Mouse (Mus musculus) hindbrain, embryonic 10.5 days (tissue): Measurements from ENCODE around the gene Dip2c. TPM values are rescaled to one million over a fixed set of nuclear protein-coding genes. Genes with fewer than 3 reads are reported as not detected.

Experiments used
- DNase-seq: peaks from one replicate; pipeline ENCODE4 v3.0.0-alpha.2; 2017; ENCODE audit warnings: low spot score
- H3K27ac ChIP-seq: fragments of 300-500 bp; sonication (generic); 2 replicates; pipeline ENCODE4 v1.5.1; 2016; ENCODE audit warnings: mild to moderate bottlenecking, moderate library complexity
- H3K27me3 ChIP-seq: fragments of 300-500 bp; sonication (generic); 2 replicates; pipeline ENCODE4 v1.6.1; 2016; ENCODE audit warnings: mild to moderate bottlenecking; ENCODE audit not compliant: poor library complexity, insufficient read depth, severe bottlenecking
- H3K36me3 ChIP-seq: fragments of 300-500 bp; sonication (generic); 2 replicates; pipeline ENCODE4 v1.6.1; 2016; ENCODE audit warnings: mild to moderate bottlenecking, moderate library complexity
- H3K4me1 ChIP-seq: fragments of 300-500 bp; sonication (generic); replicated peaks from 2 replicates; pipeline ENCODE4 v1.6.1; 2016; ENCODE audit warnings: mild to moderate bottlenecking
- H3K4me3 ChIP-seq: fragments of 300-500 bp; sonication (generic); 2 replicates; pipeline ENCODE4 v1.5.1; 2016; ENCODE audit warnings: mild to moderate bottlenecking, moderate library complexity
- H3K9me3 ChIP-seq: fragments of 300-500 bp; sonication (generic); 2 replicates; pipeline ENCODE4 v1.6.1; 2016; ENCODE audit warnings: mild to moderate bottlenecking, moderate library complexity
- WGBS: fragments of 180-500 bp; shearing (Covaris S2); methylation state at CpG from one replicate; pipeline ENCODE4 v1.1.7; 2016; 5-methylcytosine and 5-hydroxymethylcytosine counted together
- polyA plus RNA-seq: library from polyadenylated mRNA; unstranded; fragments of >200 nt; fragmentation: Nextera tagmentation; extraction: Ambion mirVana; gene quantifications from 2 replicates; pipeline ENCODE4 v1.2.1, GENCODE M21; 2016

Gene Dip2c
- polyA plus RNA-seq, 1 experiment from 2014 or later, result 5.8 TPM

DNA sequence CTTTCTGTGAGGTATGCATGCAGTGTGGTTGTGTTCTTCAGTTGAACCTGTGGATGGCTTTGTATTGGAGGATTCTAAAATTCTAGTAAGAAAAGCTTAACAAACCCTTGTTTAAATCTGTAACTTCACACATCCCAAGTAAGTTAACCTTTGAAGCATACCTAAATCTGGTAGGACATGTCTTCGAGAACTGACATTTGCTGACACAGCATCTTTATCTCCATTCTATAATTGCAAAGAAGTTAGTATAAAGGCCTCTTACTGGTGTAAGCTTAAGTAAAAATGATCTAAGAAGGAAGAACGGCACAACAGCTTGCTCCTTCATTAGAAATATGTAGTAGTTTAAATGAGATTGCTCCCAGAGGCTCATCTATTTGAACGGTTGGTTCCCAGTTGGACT, 71.1 kb downstream of the Dip2c start:
- Histone ChIP-seq H3K27me3 (no peaks in the 10 kb centered on the region), H3K36me3 (no peaks in the 10 kb centered on the region), H3K4me1 (no peaks in the 10 kb centered on the region), H3K9me3 (no peaks in the 10 kb centered on the region), H3K4me3 (no peak overlapping the region), H3K27ac (no peak overlapping the region)
- WGBS, result 91% methylated on average over 3 of the region's 3 CpGs
- no peak for DNase-seq

DNA sequence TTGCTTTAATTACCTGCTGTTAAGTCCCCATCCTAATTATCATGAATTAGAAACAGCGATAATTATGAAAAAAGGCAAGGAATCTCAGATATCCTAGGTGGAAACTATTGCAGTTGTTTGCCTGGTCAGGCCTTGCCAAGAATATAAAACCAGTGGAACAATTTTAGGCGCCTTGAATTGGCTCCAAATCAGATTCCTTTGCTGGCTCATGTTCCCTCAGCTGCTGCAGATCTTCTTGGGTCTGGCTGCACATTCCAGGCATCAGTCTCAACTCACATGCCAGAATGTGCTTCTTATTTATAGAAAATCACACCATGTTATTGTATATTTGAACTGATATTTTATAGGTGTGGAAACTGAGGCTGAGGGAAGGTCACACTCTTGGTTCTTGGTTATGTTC, 74.3 kb downstream of the Dip2c start:
- DNase-seq, result no peak
- Histone ChIP-seq H3K4me3 (no peak overlapping the region), H3K4me1 (peaks cover 12% of the 10 kb centered on the region), H3K36me3 (no peaks in the 10 kb centered on the region), H3K9me3 (no peaks in the 10 kb centered on the region), H3K27ac (no peak overlapping the region), H3K27me3 (no peaks in the 10 kb centered on the region)
- 86% methylated on average over 2 of the region's 2 CpGs for WGBS

DNA sequence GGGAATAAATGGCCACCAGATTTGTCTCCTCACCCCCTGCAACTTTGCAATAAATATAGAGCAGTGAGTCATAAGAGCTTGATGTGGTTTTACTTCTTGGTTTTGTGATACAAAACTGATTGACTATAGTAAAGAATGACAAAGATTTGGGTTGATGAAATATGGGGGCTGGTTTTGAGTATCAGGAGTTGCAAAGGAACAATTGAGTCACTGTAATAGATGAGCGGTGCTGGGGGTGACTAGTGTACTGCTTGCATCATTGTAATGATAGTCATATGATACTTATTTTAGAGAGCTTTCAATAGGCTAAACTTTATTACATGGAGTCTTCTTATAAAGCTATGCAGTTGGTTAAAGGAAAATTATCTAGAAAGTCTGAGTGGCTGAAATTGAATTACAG, 77.6 kb downstream of the Dip2c start:
- Histone ChIP-seq H3K27ac (no peak overlapping the region), H3K4me1 (peaks cover 12% of the 10 kb centered on the region), H3K9me3 (no peaks in the 10 kb centered on the region), H3K27me3 (no peaks in the 10 kb centered on the region), H3K4me3 (no peak overlapping the region), H3K36me3 (no peaks in the 10 kb centered on the region)
- no peak for DNase-seq
- WGBS, result 86% methylated on average over 1 of the region's 1 CpGs

DNA sequence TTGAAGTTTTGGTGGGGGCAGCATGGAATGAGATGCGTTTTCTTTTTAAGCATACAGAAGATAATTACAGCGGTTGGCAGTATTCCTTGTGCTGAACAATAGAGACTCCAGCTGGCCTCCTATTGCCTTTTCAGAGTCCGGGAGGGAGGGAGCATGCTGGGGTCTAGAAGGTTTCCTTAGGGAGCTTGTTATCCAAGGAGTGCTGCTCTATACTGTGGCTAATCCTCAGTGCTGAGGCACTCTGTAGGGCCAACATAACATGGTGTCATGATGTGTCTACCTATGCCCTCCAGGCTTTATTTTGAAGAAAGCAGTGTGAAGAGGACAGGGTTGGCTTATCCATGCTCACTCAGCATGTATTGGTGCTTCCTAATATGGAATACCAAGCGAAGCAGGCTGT, 79.0 kb downstream of the Dip2c start:
- Histone ChIP-seq H3K36me3 (no peaks in the 10 kb centered on the region), H3K9me3 (no peaks in the 10 kb centered on the region), H3K4me3 (no peak overlapping the region), H3K4me1 (peaks cover 12% of the 10 kb centered on the region), H3K27ac (peak overlapping the region; percentile 9; the same call in 1 of the 2 replicates), H3K27me3 (no peaks in the 10 kb centered on the region)
- 40% methylated on average over 4 of the region's 4 CpGs for WGBS
- peak; percentile 5 for DNase-seq

DNA sequence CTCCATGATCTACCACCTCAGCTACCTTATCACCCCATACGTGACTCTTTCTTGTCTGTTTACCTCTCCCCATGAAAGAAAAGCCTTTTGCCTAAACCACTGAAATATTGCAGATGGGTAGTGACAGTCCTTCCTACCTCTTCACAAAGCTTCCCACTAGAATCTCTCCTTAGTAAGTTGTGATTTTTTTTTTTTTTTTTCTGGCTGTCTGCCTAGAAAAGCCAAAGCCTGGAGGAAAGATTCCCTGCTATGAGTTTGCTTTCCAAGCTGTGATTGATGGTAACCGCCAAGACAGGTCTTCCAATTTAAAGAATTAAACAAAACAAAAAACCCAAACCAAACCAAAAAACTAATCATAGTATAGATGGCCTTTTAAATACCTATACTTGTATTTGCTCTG, 85.1 kb downstream of the Dip2c start:
- H3K27ac ChIP-seq, result no peak overlapping the region
- no peaks in the 10 kb centered on the region for H3K27me3 ChIP-seq
- no peaks in the 10 kb centered on the region for H3K9me3 ChIP-seq
- H3K36me3 ChIP-seq, result no peaks in the 10 kb centered on the region
- H3K4me3 ChIP-seq, result no peak overlapping the region
- WGBS, result 93% methylated on average over 2 of the region's 2 CpGs
- no peaks in the 10 kb centered on the region for H3K4me1 ChIP-seq
- no peak for DNase-seq

DNA sequence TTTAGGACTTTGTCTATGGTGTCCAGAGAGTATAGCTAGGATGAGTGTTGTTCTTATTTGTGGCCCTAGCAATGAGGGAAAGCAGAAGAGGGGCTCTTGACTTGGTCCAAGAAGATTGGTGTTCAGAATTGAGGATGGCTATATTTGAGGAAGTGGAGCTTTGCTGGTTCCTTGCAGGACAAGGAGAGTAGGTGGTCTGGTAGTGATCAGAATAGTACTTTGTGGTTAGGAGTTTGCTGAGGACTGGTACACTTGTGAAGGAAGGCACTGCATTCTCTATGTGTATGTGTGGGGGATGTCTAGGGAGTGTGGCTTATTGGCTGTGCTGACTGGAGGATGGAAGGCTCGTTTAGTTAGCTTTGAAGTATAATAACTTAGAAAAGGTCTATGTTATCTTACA, 95.1 kb downstream of the Dip2c start:
- 80% methylated on average over 1 of the region's 1 CpGs for WGBS
- Histone ChIP-seq H3K36me3 (no peaks in the 10 kb centered on the region), H3K27me3 (no peaks in the 10 kb centered on the region), H3K27ac (no peak overlapping the region), H3K4me1 (no peaks in the 10 kb centered on the region), H3K4me3 (no peak overlapping the region), H3K9me3 (no peaks in the 10 kb centered on the region)
- DNase-seq, result no peak

DNA sequence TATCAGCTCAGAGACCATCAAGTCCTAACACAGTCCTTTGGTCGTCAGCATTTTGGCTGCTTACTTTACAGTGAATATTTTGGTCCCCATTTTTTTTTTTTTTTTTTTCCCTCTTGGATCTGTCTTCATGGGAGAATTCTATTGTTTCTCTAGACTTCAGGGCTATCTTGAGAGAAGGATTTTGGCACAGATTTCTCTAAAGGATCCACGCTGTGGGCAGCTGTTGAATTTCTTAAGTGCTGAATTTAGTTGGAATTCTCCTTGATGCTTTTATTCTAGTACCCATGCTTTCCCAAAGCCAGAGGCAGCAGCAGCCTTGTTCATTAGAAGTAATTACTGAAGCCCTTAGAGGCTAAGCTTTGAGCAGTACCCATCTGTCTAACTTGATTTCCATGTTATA, 100.8 kb downstream of the Dip2c start:
- H3K27me3 ChIP-seq, result no peaks in the 10 kb centered on the region
- H3K4me1 ChIP-seq, result no peaks in the 10 kb centered on the region
- 88% methylated on average over 2 of the region's 2 CpGs for WGBS
- no peak overlapping the region for H3K27ac ChIP-seq
- H3K4me3 ChIP-seq, result no peak overlapping the region
- DNase-seq, result no peak
- peaks cover 8% of the 10 kb centered on the region; the same call in 1 of the 2 replicates for H3K9me3 ChIP-seq
- no peaks in the 10 kb centered on the region; the same call in 1 of the 2 replicates for H3K36me3 ChIP-seq

DNA sequence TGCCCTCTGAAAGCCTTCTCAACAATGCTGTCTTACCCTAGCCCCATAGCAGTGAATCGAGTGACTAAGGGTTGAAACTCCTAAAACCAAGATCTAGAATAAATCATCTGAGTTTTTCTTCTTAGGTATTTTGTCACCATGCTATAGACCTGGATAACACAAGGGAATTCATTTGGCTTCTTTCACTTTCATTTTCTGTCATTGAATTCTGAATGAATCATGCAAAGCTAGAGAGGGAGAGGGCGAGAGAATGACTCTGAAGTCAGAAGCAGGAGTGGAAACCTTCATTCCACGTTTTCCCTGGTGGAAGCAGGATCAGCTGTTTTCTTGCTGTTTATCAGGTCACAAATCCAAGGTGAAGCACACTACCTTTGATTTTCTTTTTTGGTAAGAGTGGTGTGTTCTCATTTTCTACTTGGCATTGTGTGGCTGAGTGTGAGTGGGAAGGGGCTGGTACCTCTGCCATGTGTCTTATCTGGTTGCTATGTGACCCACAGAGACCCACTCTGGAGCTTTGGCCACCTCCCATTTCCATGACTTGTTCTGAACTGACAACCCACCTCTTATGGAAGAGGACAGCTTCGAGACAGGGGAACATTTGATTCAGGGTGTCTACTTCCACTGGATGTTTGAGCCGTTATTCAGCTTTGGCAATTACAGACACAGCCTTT, 104.5 kb downstream of the Dip2c start:
- Histone ChIP-seq H3K27ac (no peak overlapping the region), H3K4me1 (no peaks in the 10 kb centered on the region), H3K9me3 (peaks cover 8% of the 10 kb centered on the region; the same call in 1 of the 2 replicates), H3K4me3 (no peak overlapping the region), H3K27me3 (no peaks in the 10 kb centered on the region), H3K36me3 (no peaks in the 10 kb centered on the region; the same call in 1 of the 2 replicates)
- WGBS, result 90% methylated on average over 5 of the region's 5 CpGs
- DNase-seq, result no peak

DNA sequence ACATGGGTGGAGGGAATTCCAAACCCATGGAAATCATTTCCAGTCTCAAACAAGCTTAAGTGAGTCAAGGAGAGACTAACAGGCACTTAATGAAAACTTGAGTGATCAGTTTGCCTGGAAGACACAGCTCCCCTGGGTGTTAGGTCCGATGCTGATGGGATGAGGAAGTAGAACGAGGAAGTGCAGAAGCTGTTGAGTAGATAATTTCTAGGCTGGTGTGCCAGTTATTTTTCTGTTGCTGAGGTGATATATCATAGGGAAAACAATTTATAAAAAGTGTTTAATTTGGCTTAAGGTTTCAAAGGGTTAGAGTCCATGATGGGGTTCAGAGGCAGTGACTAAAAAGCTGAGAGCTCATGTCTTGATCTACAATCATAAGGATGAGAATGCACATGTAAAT, 111.7 kb downstream of the Dip2c start:
- H3K27me3 ChIP-seq, result no peaks in the 10 kb centered on the region
- WGBS, result 90% methylated on average over 2 of the region's 2 CpGs
- H3K9me3 ChIP-seq, result peaks cover 8% of the 10 kb centered on the region; the same call in 1 of the 2 replicates
- no peak overlapping the region for H3K4me3 ChIP-seq
- H3K27ac ChIP-seq, result no peak overlapping the region
- no peaks in the 10 kb centered on the region for H3K36me3 ChIP-seq
- no peak for DNase-seq
- H3K4me1 ChIP-seq, result 0 out of 2 replicates have a peak, but pooled peaks cover 5% of the 10 kb centered on the region

DNA sequence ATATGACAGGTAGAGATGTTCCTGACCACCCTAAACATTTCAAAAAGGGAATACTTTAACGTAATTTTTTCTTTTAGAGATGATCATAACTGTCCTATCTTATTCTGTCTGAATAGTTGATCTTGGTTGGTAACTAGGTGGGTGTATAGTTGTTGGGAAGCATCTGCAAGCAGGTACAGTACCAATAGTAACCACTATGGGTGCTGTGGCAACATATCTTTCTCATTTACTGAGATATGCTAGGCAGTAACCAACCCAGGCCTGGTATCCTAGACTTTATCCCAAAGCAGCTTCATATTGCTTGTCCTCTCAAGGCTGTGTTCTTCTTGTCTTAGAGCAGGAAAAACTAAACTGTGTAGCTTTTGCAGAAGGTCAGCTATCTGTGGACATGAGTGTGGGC, 113.0 kb downstream of the Dip2c start:
- DNase-seq, result no peak
- 80% methylated on average over 1 of the region's 1 CpGs for WGBS

DNA sequence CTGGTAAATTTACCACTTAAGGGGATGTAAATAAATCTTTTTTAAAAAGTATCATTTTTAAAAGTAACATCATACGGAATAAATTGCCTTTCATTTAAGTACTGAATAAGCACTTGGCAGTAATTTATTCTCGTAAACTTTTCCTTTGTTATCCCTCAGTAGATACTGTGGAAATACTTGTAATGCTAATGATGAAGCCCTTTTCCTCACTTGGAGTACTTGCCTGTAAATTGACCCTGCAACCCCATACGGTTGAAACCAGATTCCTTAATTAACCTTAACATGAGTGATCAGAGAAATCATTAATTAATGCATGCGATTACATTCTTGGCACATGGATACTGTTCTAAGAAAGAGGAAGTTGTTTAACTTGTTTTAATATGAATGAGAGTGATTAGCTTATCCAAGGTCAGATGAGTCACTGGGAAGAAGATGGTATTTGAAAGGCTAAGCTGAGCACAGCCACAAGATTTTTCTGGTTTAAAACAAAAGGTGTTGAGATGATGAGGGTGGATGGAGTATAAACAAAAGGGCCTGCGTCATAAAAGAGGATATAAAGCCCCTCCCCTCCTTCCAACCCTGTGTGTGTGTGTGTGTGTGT, 114.0 kb downstream of the Dip2c start:
- no peak for DNase-seq
- 0 out of 2 replicates have a peak, but pooled peaks cover 5% of the 10 kb centered on the region for H3K4me1 ChIP-seq
- WGBS, result 76% methylated on average over 5 of the region's 5 CpGs
- H3K27me3 ChIP-seq, result no peaks in the 10 kb centered on the region
- H3K27ac ChIP-seq, result no peak overlapping the region
- H3K9me3 ChIP-seq, result peaks cover 8% of the 10 kb centered on the region; the same call in 1 of the 2 replicates
- no peaks in the 10 kb centered on the region for H3K36me3 ChIP-seq
- H3K4me3 ChIP-seq, result no peak overlapping the region

More for the DNA sequence above, 113.0 kb downstream of the Dip2c start:
- Histone ChIP-seq H3K36me3 (no peaks in the 10 kb centered on the region), H3K27me3 (no peaks in the 10 kb centered on the region), H3K9me3 (peaks cover 8% of the 10 kb centered on the region; the same call in 1 of the 2 replicates), H3K4me1 (0 out of 2 replicates have a peak, but pooled peaks cover 5% of the 10 kb centered on the region), H3K4me3 (no peak overlapping the region), H3K27ac (no peak overlapping the region)

DNA sequence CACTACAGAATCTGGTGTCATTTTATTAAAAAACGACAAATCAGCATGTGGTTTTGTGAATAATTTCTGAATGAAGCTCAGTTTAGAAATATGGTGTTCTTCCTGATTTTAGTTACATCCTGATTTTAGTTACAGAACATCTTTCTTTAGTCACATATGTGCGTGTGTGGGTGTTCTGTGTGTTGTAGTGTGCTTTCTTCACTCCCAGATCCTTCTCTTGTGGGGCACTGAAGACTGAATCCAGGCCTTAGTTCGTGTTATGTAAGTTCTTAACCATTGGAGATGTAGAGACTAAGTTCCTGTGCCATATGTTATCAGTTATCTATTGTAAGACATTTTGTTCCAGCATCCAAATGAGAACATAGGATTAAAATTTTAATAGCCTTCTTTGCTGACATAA, 117.1 kb downstream of the Dip2c start:
- no peak overlapping the region for H3K27ac ChIP-seq
- no peak overlapping the region for H3K4me3 ChIP-seq
- H3K9me3 ChIP-seq, result no peaks in the 10 kb centered on the region
- peaks cover 5% of the 10 kb centered on the region; the same call in 1 of the 2 replicates for H3K4me1 ChIP-seq
- WGBS, result 95% methylated on average over 3 of the region's 3 CpGs
- DNase-seq, result no peak
- no peaks in the 10 kb centered on the region for H3K36me3 ChIP-seq
- H3K27me3 ChIP-seq, result no peaks in the 10 kb centered on the region

DNA sequence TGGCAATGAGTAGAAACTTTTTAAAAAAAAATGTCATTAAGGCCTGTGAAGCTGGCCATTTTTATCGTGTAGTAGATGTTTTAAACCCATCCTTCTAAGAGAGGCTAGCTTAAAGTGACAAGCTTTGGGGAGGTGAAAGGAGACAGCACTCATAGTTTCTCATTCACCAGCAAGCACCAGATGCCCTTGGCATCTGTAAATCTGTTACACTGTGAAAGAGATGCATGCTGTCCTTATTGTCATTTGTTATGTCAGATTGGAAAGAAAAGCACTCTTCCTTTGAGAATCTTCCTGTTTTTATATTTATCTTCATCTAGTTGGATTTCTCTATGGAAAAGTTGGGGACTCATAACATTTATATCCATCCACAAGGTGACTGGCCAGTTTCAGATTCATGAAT, 119.0 kb downstream of the Dip2c start:
- Histone ChIP-seq H3K9me3 (no peaks in the 10 kb centered on the region), H3K4me3 (no peak overlapping the region), H3K36me3 (no peaks in the 10 kb centered on the region), H3K27me3 (no peaks in the 10 kb centered on the region), H3K27ac (no peak overlapping the region), H3K4me1 (peaks cover 10% of the 10 kb centered on the region; the same call in 1 of the 2 replicates)
- WGBS, result 88% methylated on average over 1 of the region's 1 CpGs
- no peak for DNase-seq
